Mouse (Mus musculus) telencephalon, adult 2 months (tissue): ENCODE results near the gene Scn5a.

Experiments
- DNase-seq: peaks from one replicate; pipeline ENCODE4 v3.0.0-alpha.2; 2011; ENCODE audit warnings: low read depth, low spot score

Gene Scn5a

DNA sequence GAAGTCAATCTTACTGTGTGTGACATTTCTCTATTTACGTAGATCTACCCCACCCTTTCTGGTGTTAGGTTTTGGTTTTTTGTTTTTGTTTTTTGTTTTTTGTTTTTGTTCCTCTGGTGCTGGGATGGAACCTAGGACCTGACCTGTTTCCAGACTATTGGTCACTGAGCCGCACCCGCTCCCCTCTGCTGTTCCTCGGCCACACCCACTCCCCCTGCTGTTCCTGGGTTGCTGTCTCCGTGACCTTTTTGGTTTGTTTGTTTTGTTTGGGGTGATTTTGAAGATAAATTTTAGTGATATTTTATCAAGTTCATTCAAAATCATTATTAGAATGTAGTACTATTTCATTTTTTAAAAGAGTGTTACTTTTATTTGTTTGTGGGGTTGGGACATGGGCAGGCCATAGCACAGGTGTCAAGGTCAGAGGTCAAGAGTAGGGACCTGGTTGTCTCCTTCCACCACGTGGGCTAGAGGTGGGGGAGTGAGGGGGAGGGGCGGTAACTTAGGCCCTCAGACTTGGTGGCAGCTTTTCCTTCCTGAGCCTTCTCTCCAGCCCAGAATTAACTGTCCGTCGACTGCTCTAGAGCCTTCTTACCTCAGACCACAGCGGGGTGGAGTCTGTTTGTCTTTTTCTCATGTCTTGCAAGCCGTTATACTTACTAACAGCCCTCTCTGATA, 73.7 kb downstream of the Scn5a start:
- DNase-seq = no peak

DNA sequence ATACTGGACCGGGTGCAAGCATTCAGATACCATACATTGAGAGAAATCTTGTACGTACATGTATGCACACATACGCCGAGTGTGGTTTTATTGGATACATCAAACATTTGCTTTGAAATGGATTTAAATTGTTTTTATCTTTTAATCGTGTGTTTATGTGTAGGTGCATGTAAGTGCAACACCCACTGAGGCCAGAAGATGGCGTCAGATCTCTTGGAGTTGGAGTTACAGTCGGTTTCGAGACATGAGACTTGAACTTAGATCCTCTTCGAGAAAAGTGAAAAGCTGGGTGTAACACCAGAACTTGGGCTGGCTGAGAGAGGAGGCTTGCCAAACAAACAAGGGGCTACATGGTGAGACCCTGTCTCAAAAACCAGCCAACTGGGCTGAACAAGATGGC, 75.2 kb downstream of the Scn5a start:
- DNase-seq = no peak

DNA sequence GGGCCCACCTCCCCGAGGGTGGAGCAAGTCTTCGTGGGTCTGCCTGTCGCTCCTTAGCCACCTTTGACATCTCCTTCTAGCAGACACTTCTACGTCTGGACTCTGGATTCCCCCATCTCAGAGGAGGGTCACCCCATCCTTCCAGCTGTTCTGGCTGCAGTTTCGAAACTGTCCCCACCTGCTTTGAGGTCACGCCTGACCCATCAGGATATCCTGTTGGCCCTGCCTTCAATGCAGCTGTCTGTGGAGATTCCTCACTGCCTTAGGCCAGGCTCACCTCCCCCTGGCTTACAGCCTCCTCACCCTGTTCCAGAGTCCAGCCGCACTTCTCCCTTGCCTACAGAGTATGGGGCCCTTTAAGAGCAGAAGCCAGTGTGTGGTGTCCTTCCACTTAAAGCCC, 79.9 kb downstream of the Scn5a start:
- DNase-seq = no peak

DNA sequence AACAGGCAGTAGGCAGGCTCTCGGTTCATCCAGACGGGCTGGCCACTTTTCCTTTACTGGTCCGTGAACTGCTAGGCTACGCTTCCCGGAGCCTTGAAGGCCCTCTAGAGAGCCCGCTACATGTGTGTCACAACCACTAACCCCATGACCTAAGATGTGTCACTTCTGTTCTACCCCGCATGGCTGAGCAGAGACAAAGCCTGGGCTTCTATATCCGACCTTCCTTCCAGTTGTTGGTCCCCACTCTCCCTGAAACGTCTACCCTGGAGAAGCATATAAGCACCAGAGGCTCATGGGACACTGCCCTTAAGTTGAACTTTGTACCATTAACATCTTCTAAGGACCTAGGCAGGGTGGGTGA, 80.6 kb downstream of the Scn5a start:
- no peak for DNase-seq

DNA sequence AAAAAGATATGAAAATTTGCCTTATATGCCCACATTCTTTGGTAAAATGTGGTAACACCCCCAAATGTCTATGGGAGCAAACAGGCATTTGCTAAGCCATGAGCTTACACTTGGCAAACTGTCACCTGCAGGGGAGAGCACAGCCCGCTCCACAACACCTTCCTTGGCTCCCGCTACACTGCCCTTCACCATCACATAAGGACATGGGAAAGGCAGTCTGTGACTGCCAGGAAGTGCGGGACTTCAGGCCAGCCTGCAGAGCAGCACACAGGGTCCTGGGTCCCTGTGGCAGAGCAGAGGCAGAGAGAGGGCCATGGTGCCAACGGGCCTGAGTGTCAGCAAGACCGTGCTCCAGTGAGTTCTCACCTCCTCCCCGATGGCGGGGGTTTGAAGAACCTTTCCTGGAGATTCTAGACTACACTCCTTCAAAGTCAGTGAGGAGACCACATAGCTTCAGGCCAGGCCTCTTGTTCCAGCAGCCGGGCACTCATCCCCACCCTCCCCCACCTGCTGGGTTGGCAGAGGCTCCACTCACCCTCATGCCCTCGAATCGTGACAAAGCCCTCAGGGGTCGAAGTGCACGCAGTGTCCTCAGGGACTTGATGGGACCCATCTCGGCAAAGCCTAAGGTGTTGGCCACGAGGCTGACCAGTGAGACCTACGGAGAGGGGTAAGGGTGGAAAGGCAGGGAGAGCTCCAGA, 81.1 kb downstream of the Scn5a start:
- DNase-seq = no peak

DNA sequence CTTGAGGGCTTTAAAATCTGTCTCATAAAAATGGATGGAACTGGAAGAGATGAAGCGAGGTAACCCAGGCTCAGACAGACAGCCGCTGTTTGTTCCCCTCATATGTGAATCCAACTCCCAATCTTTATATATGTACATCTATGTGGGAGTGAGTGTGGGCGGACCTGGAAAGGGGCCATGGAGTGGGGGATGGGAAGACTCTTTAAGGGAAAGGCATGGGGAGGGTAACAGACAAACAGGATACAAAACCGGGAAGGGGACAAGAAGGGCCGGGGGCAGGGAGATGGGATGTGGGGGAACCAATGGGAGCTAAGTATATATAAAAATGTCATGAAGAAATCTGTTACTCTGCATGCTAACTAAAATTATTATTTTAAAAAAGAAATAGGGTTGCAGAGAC, 81.9 kb downstream of the Scn5a start:
- DNase-seq = no peak

DNA sequence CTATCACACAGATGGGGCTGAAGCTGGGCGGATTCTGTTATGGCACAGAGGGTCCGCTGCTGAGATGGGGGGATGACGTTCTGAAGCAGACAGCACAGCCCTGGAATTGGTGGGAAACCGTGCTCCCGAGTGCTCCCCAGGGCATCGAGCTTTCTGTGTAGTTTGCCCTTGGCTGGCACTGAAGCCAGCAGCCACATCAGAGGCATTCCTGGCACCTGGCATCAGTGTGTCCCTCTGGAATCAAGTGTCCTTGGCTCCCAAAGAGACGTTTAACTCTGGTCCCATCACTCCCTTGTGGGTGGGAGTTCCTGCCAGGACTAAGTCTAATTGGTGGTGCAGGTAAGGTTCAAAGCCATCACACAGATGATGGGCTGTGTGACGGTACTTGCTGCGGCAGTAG, 82.5 kb downstream of the Scn5a start:
- DNase-seq = no peak

DNA sequence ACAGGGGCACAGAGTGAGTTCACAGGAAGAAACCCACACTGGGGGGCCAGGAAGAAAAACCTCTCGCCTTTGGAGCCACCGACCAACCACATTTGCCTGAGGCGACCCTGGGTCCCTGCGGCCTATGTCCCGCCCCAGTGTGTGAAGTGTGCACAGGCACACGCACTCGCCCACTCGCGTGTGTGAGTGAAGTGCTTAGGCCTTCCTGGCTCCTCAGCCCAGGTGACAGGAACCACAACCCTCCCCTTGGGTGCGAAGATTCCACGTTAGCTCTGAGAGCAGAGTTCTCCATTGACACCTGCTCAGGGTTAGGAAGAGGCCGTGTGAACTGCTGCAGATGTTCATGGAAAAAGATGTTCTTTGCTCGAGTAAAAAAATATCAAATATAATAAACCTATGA, 93.9 kb downstream of the Scn5a start:
- DNase-seq = no peak

DNA sequence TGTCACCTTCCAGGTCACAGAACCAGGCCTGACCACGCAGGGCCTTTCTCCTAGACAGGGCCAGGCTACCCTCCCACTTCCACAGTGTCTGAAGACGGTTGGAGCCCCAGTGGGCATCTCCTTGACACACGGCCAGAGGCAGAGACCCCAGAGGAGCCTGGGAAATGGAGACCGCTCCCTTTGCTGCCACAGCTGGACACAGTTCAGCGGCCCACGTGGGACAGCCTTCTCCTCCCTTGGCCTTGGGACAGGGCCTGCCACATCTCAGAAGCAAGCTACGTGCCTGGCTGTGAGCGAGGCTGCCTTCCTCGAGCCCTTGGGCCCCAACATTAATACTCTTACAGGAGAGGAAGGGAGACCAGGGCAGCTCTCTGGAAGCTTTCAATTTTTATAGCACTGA, 94.4 kb downstream of the Scn5a start:
- no peak for DNase-seq

DNA sequence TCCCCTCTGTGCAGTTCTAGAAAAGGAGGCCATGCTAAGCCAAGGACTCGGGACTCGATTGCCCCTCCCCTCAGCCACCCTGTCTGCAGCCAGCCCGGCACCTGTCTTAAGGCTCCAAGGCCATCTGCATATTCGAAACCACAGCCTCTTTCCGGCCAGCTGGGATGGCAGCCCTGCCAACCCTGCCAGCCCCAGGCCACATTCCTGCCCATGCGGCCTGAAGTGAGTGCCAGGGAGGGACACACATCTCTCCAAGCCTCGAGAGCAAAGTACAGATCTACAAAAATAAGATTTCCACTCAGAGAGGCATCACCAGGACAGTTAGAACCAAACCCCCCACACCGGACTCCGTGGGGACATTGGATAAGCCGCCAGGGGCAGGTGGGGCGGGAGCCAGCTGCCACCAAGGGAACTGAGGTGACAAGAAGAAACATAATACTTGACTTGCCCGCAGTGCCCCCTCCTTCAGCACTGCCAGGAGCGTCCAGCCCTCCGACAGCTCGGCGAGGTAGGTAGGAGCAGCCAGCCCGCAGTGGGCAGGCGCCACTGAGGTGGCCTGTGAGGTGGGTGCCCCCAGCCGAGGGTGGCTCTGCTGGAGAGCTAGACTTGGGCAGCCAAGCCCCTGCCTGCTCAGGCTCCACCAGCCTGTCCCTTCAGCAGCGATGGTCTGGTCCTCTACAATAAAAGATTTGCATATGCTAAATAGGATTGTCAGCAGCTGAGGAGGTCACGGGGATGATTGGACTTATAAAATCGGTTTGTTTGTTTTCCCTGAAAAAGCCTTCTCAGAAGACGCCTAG, 95.1 kb downstream of the Scn5a start:
- no peak for DNase-seq

DNA sequence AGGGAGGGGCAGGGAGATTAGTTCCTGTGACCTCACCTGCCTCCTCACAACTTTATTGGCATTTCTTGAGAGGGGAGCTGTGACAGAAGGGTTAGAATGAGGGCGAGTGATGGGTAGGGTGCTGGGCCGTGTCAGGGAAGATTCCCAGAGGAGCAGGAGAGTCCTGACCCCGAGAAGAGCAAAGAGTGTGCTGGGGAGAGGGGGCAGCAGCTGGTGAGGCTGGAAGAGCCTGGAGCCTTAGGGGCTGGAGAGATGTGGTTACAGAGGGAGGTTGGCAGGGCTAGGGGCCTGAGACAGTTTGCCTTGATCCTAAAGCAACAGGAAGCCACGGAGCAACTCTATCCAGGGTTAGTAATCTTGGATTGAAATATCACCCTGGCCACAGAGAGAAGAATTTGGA, 97.2 kb downstream of the Scn5a start:
- DNase-seq = no peak

DNA sequence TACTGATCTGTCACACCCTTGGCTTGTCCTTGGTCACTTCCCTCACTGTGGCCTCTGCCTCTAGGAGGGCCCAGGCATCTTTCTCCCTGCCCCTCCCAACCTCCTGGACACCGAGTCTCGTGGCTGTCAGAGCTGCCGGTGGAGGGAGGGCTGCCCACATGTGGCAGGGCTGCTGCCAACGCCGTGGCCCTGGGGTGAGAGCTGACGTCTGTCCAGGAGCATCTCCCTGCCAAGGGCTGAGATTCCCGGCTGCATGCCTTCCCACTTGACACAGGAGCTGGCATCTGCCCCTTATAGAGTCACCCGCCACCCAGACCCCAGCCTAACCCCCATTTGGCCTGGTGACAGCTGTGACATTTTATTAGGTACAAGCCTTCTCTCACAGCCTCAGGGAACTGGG, 99.5 kb downstream of the Scn5a start:
- DNase-seq = no peak

DNA sequence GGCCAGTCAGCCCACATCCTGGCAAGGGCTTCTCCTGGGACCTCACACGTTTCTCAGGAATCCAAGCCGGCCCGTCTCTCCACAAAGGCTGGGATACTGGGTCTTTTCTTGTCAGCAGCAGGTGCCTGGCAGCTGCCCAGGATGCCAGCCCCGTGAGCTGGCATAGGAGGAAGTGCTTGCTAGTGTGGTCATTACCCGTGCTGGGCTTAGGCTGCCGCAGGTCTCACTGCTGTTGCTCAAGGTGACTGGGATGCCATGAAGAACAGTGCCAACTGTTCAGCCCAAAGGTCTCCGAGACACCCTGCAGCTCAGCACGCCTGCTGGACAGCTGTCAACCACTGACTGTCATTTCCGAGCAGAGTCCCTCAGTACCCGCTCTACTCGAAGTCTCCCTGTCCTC, 100.5 kb downstream of the Scn5a start:
- no peak for DNase-seq

DNA sequence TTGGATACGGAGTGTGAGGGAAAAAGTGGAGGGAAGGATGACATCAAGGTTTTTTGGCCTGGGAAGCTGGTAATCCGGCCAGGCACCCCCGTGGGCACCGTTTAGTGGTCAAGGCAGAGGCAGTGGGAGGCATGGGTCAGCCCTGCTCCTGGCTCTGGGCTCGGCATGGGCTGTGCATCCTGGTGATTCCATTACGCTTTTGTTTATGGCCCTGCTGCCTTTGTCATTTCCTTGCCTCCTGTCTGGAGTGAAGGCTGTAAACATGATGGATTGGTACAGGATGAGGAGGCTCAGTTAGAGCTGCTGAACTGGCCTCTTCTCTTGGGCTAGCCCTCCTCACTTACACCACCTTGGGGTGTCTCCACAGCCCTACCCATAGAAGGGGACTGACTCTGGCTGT, 101.1 kb downstream of the Scn5a start:
- no peak for DNase-seq

DNA sequence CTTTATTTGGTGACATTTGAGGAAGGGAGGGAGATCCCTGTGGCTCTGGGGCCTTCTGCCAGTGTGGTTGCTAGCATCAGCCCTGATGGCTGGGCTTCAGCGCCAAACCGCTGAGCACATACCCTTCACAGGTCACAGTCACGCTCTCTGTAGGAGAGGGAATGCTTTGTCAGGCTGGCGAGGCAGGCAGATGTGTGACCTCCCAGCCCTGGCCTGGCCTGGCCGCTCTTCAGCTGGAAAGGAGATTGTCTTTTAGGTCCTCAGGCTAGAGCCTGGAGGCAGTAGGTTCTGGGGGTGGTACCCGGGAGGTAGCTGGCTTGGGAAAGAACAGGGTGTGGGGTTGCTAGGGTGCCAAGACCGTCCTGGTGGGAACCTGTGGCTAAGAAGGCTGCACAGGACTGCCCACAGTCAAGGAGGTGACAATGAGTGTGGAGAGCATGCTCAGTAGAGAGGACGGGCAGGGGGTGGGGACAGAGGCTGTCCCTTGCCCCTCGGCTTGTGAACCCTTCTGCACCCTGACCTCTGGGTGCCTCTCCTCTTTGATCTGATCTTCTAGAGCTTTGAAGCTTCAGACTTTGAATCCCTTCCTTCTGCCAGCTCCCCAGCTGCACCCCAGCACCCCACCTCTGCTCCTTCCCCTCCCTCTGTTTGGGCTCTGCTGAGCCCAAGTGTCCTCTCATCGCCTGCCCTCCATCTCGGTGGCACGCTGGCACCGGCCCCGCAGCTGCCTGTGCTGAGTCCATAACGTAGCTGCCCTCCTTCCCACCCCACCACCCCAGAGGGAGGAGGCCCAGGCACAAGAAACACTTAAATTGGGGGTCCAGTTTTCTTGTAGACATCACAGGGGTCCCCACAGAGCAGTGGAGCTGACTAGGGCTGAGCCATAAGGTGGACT, 103.9 kb downstream of the Scn5a start:
- DNase-seq = no peak

DNA sequence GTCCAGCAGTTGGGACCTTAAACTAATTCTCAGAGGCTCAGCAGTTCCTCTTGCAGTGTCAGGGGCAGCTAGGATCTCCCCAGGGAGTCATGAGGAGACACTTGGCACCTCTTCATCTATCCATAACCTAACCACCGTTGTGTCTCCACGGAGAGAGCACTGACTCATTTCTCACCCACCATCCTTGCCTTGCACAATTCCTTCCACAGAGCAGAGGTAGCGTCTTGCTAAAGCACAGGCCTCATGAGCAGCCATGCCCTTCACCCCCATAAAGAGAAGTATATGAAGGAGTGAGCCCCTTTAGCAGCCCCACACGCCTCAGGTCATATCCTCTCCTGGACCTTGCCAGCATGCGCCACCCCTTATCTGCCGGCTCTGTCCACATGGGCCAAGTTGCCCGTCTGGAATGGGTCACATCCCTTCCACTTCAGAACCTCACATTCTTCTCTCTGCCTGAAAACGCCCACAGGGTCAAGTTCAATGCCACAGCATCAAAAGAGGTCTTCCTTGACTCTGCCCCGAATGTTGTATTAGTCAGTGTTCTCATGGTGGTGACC, 105.1 kb downstream of the Scn5a start:
- no peak for DNase-seq

DNA sequence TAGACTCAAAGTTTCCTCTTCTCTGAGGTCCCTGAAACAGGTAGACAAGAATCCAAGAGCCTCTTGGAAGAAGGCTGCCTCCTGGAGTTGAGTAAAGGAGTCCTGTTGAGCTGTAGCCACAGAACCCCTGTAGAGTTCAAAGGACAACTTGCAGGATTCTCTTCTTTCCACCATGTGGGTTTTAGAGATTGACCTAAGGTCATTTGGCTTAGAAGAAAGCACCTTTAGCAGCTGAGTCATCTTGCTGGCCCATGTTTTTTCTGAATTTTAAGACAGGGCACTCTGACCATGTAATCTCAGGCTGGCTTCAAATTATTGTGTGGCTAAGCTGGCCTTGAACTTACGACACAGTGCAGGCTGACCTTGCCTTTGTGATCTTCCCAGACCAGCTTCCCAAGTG, 105.8 kb downstream of the Scn5a start:
- DNase-seq = no peak

DNA sequence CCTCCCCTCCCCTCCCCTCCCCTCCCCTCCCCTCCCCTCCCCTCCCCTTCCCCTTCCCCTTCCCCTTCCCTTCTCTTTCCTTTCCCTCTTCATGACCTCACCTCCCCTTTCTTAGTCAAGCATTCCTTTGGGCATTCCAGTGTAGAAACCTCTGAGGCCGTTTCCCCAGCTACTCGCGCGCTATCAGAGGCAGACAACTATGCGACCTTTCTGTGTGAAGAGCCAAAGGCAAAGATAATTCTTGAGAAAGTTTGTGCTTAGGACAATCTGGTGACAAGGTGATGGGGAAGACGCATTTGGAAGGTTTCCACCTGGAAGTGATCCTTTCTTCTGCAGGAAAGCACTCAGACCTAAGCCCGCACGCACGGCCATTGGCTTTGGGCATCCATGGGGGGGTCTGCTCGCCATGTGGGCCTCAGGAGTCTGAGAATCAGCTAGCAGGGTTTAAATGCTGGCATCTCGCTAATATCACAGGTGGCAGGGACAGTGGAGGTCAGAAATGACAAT, 106.4 kb downstream of the Scn5a start:
- DNase-seq = no peak

DNA sequence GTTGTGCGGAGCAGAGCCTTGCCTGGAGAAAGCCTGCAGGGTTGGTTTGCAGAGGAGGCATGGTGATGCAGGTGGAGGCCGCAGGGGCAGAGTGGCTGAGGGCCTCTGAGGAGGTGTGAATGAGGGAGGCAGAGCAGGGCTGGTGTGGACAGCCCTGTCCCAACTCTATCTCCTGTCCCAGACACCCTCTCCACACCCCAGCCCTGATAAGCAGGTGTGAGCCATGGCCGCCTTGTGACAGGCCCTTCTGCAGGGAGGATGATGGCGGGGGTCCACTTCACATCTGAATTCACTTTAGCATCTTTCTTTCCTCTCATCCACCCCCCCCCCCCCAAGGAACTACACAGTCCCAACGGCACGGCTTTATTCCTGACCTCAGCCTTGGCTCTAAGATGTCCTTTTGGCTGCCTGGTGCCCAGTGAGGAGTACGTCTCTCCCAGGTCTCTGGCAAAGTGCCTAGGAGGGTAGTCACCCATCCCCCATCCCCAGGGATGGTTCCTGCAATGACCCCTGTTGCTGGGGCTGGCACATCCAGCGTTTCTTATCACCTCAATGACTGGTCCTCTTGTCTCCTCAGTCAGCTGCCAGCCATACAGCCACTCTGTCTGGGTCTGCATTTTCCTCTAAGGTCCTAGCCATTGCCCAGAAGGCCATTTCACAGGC, 109.0 kb downstream of the Scn5a start:
- no peak for DNase-seq

DNA sequence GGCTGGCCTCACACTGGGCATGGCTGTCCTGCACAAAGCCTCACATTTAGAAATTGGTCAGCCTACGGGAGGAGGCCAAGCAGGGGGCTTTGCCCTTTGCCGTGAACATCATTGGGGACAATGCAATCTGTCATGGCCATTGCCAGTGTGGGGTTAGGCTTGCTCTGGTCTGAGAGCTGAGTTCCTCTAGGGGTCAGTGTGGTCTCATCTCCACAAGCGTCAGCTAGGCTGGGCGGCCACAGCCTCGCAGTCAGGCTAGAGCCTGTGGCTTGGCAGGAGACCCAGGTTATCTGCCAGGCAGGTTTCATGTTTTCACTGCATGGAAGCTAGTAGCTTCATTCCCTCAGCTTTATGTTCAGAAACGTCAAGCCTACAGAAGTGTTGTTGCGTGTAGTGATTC, 113.2 kb downstream of the Scn5a start:
- no peak for DNase-seq

DNA sequence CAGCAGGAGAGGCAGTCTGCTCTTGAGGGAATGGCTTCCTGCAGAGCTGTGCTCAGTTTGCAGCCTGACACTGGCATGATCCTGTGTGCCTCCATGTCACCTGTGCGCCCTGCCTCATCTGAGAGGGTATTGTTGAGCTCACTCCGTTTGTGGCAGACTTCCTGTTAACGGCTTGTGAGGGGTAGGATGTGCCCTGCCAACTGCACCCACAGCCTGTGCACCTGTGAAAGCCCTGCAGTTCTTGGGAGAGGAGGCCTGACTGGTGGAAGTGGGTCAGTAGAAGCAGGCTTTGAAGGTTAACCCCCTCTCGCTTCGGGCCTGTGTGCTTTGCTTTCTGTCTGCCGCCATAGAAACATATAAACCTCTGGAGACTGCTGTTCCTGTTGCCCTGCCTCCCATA, 113.8 kb downstream of the Scn5a start:
- DNase-seq = no peak
